Mouse (Mus musculus): ENCODE data around the gene Acer3.

Gene Acer3

DNA sequence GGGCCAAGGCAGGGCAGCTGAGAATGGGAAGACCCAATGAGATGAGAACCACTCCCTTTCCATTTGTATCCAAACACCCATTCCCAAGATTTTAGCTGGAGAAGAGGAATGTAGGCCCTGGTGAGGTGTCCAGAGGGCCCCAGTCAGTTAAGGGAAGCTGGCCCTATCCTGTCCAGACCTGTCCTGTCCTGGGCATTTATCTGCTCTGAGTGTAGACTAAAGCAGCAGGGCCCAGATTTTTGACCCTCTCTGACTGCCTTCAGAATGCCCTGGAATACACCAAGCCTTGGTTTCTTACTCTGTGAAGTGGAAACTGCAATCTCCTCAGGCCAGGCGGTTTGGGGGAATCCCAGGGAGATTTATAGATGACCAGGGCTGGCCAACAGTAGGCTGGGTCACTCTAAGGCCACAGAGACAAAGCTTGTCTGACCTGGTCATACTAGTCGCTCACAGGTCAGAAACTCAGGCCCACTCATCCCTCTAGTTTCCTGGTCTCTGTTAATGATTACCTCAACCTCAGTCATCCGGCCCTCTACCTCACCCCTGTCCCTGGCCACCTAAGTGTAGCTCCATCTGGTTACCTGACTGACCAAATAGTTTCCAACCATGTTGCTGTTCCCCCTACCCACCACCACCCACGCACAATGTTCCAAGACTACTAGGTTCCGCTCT is 142.3 kb downstream of the Acer3 start:
- no peak for DNase-seq (ENCODE audit: low read depth, low spot score)

DNA sequence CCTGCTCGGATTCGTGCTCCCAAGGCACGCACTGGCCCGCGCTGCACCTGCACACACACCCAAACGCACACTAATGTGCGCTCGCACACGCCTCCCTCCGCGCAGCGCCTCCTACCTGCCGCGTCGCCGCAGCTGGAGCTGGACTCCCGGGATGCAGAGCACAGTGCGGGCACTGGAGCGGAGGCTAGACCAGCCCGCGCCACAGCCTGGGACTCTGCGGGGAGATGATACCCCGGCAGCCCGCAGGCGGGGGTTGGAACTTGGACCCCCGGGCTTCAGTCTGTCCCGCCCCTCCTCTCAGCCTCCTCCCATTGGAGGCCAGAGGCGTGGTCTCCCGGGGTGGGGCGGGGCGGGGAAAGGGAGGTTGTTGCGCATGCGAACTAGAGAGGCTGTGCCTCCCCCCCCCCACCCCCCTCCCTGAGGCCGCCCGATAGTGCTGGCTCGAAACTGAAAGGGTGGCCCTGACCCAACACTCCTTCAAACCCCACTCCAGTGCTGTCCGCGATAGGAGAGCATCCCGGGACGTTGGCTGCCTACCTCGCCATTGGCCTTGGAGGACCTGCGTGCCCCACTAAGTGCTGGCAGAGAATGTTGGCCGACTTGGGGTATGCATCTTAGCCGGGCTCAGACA is 143.0 kb downstream of the Acer3 start, which contains the start of gene Capn5:
Capn5 (minus strand) TSS at position 346 of the 631 bp plus-strand sequence.
- DNase-seq (ENCODE audit: low read depth, low spot score) = peak; percentile 91

DNA sequence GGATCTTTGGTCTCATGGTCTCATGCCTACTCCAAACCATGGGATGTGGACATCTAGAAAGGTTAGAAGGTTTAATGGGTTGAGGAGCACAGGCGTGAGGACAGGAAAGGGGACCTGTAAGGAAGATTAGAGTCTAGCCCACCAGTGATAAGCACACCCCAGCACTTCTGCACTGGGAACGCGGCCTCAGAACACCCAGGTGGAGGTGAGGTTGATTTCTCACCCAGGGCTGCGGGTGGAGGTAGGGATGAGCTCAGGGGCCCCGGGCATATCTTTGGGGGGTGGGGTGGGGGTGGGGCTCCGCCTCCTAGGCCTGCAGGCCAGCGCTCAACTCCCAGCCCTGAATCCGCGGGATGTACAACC is 143.5 kb downstream of the Acer3 start:
- DNase-seq (ENCODE audit: low read depth, low spot score) = no peak

DNA sequence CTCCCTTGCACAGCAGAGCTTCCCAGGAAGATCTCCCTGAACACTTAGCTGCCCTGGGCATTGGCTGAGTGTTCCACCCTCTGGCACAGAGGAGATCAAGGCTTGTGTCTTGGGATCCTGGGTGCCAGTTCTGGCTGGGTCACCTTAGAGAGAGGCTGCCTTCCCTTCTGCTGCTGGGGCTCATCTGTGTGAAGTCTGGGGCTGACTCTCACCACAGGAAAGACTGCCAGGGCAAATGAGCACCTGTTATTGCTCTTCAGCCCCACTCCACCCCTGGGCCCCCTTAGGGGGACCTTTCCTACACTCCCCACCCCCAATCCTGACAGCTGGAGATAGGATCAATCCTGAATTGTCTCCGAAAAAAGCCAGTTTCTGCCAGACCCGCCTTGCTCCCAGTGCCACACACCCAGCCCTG is 143.9 kb downstream of the Acer3 start:
- DNase-seq (ENCODE audit: low read depth, low spot score) = no peak

DNA sequence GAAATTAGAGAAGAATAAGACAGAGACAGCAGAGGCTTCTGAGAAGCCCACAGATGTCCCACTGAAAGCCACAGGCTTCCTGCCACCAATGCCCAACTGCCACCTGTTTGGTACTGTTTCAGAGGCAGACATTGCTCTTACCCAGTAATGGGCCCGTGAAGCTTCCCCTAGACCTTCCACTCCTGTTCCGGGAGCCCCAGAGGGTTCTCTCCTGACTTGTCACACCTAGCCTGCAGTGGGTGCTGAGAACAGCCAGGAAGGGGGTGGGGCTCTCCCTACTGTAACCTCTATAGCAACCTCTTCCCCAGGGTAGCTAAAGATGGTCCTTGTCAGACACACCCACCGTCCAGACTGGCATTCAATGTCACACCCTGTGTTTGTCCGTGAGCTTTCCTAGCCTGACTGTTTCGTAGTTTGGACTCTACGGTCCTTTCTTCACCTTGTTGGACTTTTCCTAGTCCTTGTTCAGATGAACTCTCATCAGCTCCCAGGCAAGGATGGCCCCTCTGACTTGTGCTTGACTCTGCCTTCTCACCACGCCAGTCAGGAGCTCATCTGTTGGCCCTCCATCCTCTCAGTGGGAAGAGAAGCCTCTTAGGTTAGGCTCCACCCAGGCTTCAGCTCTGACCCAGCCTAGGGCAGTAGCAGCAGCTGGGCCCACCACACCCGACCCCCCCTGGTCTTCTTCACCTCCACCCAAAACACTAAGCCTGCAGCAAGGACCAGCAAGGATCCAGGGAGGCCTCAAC is 144.5 kb downstream of the Acer3 start:
- no peak for DNase-seq (ENCODE audit: low read depth, low spot score)

DNA sequence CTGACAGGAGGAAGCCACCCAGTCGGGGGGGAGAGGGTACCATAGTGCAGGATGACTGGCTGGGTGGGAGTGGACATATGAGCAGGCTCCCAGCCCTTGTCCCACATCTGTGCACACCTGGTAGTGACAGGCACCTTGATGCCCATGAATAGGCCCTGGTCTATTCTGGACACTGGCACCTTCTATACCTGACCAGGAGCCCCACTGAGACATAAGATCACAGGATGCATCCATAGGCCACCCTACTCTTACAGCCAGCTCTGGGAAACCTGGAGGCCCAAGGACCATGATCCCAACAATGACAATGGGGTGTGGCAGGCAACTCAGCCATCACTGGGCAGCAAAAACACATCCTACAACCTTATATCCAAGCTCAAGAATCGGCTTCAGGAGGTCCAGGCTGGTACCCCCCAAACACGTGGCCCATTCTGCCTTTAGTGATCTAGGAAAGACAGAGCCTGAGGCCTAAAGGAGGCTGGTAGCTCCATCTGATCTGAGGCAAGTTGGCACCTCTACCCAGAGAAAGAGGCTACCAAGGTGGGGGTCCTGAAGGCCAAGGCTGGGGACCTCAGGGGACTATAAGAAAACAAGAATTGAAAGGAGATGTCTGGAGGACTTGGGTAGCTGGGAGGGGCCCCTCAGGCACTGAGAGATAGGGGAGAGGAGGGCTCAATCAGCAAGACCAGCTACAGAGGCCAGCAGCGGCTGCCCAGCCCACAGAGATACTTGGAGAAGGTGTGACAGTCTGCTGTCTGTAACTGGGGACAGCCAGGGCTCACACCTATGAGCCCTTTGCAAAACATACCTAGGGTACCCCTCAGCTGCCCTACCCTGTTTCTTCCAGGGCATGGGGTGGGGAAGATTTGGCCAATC is 145.9 kb downstream of the Acer3 start:
- no peak for DNase-seq (ENCODE audit: low read depth, low spot score)

DNA sequence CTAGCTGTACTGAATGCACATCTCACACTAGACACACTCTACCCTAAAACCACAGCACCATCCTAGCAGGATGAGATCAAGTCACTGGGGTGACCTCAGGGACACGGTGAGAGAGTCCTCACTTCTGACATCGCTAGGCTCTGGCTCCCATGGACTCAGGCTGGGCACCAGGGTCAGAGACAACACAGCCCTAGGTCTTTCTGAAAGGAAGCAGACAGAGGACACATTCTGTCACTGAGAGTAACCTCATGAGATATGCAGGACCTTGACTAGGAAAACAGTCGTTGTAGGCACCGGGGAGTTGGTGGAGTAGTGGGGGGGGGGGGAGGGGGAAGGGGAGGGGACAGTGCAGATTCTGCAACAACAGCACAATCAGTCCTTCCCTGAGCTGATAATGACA is 147.6 kb downstream of the Acer3 start:
- no peak for DNase-seq (ENCODE audit: low read depth, low spot score)

GRCm38 (mm10) chr7:98172661-98173060 is 148.3 kb downstream of the Acer3 start:
- no peak for DNase-seq (ENCODE audit: low read depth, low spot score)

DNA sequence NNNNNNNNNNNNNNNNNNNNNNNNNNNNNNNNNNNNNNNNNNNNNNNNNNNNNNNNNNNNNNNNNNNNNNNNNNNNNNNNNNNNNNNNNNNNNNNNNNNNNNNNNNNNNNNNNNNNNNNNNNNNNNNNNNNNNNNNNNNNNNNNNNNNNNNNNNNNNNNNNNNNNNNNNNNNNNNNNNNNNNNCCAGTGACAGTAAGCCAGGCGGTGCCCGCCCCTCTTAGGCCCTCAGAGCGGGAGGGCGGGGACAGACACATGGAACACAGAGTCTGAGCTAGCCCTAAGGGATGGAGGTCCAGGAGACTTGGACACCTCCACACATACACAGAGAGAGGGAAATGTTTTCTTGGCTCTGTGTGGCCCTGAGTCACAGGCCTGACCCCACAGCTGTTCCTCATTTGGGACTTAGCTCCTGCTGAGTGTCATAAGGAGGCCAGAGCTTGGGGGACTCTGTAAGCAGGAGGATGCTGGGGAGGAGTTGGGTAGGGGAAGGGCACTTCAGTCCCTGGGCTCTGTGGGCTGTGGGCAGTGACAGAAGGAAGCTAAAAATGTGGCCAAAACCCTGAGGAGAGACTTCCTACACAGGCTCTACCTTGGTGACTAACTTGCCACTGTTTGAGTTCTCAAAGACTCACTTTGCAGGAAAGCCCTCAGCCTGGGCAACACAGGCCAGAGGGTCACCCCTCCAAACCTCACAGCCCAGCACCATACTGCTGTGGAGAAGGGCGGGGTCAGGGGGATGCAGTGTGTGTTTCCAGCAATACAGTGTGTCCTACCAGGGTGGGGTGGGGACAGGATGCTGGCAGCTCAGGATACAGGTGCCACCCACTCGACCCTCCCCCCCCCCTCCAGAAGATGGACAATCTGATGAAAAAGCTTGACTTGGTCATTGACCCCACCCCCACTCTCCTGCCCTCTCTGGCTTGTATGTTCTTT is 149.6 kb downstream of the Acer3 start:
- no peak for DNase-seq (ENCODE audit: low read depth, low spot score)

- peak; percentile 52 for DNase-seq (ENCODE audit: low read depth, low spot score)
Measured at GRCm38 (mm10) chr7:98164999-98165528, 155.9 kb downstream of the Acer3 start.

DNA sequence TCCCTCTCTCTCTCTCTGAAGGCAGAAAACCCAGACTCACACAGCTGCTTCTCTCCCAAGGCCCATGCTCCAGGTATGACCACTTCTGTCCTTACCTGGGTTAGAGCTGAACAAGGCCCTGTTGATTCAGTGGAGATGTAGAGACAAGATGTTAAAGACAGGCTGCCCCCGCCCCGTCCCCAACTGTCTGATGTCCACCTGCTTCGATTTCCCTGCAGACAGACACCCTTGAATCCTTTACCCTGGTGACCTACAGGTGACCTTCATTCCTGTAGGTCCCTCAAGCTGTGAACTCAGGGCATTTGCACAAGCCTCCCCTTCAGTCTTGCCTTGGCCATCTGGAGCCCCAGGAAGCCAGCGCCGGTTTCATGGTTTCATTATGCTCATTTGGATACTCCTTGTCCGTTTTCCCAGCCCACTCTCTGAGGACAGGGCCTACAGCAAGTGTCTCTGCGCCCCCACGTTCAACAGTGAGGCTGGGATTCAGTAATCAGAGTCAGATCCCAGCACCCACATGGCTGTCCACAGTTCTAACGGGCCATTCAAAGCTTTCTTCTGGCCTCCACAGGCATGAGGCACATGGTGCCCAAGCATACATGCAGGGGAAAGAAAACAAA is 156.5 kb downstream of the Acer3 start:
- DNase-seq (ENCODE audit: low read depth, low spot score) = no peak

DNA sequence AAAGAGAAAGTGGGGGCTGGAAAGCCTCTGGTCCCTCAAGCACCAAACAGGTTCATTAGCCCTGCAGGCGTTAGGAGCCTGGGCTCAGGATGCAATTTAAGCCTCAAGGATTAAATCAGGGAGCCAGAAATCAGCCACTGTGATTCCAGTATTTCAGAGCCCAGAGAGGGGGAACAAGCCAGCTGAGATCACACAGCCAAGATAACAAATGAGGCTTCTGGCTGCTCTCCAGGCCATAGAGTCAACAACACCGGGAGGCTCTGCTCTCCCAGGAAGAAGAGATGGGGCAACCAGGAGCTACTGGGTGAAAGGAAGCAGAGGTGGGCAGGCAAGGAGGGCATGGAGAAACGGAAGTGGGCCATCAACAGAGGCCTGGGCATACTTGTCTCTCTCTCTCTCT is 157.3 kb downstream of the Acer3 start:
- DNase-seq (ENCODE audit: low read depth, low spot score) = no peak

DNA sequence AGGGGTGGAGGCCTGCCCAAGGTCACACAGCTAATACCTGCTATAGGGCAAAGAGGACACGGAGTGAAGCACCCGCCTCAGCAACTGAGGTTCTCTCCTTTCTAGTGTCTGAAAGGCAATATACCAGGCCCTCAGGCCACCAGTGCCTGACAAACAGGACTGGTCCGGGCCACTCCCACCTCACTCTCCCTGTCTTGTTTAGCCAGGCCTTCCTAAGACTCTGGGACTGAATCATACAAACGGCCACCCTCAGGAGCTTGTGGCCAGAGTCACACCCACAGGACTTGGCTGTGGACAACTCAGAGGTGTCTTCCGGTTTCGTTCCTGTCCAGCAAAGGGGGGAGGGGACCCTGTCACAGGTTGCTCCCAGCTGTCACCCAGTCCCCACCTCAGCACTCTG is 158.8 kb downstream of the Acer3 start:
- no peak for DNase-seq (ENCODE audit: low read depth, low spot score)

- no peak for DNase-seq (ENCODE audit: low read depth, low spot score)
Measured at GRCm38 (mm10) chr7:98160041-98160740, 160.8 kb downstream of the Acer3 start.

- DNase-seq (ENCODE audit: low read depth, low spot score) = no peak
Measured at GRCm38 (mm10) chr7:98158481-98158880, 162.5 kb downstream of the Acer3 start.

- DNase-seq (ENCODE audit: low read depth, low spot score) = no peak
Measured at GRCm38 (mm10) chr7:98157636-98158332, 163.2 kb downstream of the Acer3 start.

Data from CD4-positive, CD25-positive, alpha-beta regulatory T cell, adult 2 months (primary cell).